17 mouse cellular contexts compared by ENCODE assay signal in the genomic region with DNA sequence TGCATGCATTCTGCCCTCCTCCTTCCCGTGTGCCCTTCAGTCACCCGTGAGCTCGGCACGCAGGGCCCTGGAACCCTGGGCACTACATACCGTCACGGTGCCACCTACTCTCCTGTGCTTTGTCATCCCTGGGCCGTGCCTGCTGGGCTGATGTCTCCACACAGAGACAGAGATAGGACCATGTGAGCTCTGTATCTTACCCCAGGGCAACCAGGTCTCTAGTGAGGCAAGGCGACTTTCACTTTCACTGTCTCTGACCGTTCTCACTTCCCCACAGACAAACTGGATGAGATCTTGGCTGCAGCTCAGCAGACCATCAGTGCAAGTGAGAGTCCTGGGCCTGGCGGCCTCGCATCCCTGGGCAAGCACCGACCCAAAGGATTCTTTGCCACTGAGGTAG. TPM values are rescaled to one million over a fixed set of nuclear protein-coding genes. Genes with fewer than 3 reads are reported as not detected.
DNase-seq lines count a peak whose midpoint lies in the region; TF ChIP-seq lines count a peak whose summit lies in the region.
"Had no signal": no experiment of that assay in that cellular context is flagged by ENCODE, and none has a peak within 500 bp of the region (broad histone marks: within the 10 kb centered on the region; RNA-seq: fewer than 3 reads in every experiment).

No protein-coding gene starts in this region.

- H3K27ac ChIP-seq in thymus, adult 2 months (ENCODE audit: control insufficient read depth, insufficient read depth, low read length): no peak overlapping the region
- no peak overlapping the region for H3K27ac ChIP-seq in macrophage
- H3K27ac ChIP-seq: embryonic facial prominence, embryonic 12.5 days; forebrain, embryonic 13.5 days; intestine, embryonic 15.5 days; liver, embryonic 12.5 days; midbrain, embryonic 10.5 days had no signal

- TF ChIP-seq POLR2A in thymus, adult 2 months (IDR thresholded peaks at IDR 0.05; ENCODE audit: control insufficient read depth, extremely low read depth, insufficient read depth, low read length, poor library complexity): no peak

- H3K4me3 ChIP-seq in thymus, adult 2 months (ENCODE audit: control insufficient read depth, insufficient read depth, low read length): peak overlapping the region; percentile 22; the same call in 1 of the 2 replicates
- H3K4me3 ChIP-seq in macrophage (ENCODE audit: inconsistent target): peak overlapping the region; percentile 24
- H3K4me3 ChIP-seq: embryonic facial prominence, embryonic 12.5 days; forebrain, embryonic 13.5 days; intestine, embryonic 15.5 days; liver, embryonic 12.5 days; midbrain, embryonic 10.5 days had no signal

- H3K4me1 ChIP-seq in thymus, adult 2 months (replicated peaks; ENCODE audit: control insufficient read depth, insufficient read depth, low read length): no peaks in the 10 kb centered on the region
- H3K4me1 ChIP-seq: forebrain, embryonic 13.5 days; intestine, embryonic 15.5 days; liver, embryonic 12.5 days had no signal

- 18% methylated on average over 12 of the region's 12 CpGs for WGBS in thymus, adult 2 months
- WGBS in macrophage (ENCODE audit: missing documents): 11% methylated on average over 10 of the region's 12 CpGs

- no peak for TF ChIP-seq CTCF in thymus, adult 2 months (IDR thresholded peaks at IDR 0.05; ENCODE audit: borderline replicate concordance, control insufficient read depth, extremely low read depth, insufficient read depth, low read length, poor library complexity)

- H3K79me2 ChIP-seq in macrophage (ENCODE audit: inconsistent target): no peaks in the 10 kb centered on the region

- H3K36me3 ChIP-seq in thymus, adult 2 months (ENCODE audit: control insufficient read depth, insufficient read depth, low read length): no peaks in the 10 kb centered on the region
- H3K36me3 ChIP-seq in macrophage (ENCODE audit: inconsistent target): no peaks in the 10 kb centered on the region
- no peaks in the 10 kb centered on the region for H3K36me3 ChIP-seq in splenic B cell, adult 2 months (ENCODE audit: control insufficient read depth, insufficient read depth, low read length, poor library complexity, severe bottlenecking)
- H3K36me3 ChIP-seq: embryonic facial prominence, embryonic 12.5 days; intestine, embryonic 15.5 days; liver, embryonic 12.5 days had no signal

- intact Hi-C loops in heart, postnatal 25 days (cut with DNase I): no loop called here

- peak; percentile 92 for DNase-seq in heart, adult 11 months
- no peak for DNase-seq in heart, postnatal 25 days (ENCODE audit: low spot score)
- no peak for DNase-seq in thymus, adult 2 months
- no peak for DNase-seq in thymus, postnatal 36 days
- DNase-seq in splenic B cell, adult 2 months (ENCODE audit: low read depth, low spot score): peak; percentile 84
- DNase-seq in right cerebral cortex, postnatal 36 days (ENCODE audit: low spot score in 2 of 2): no peak
- no peak for DNase-seq in cerebellum, postnatal 14 days
- DNase-seq: cerebellum, adult 9-11 months; gastrocnemius, postnatal 14 days; kidney, postnatal 14 days had no signal

- H3K27me3 ChIP-seq in thymus, adult 2 months (ENCODE audit: control insufficient read depth, insufficient read depth, low read length): no peaks in the 10 kb centered on the region
- no peaks in the 10 kb centered on the region for H3K27me3 ChIP-seq in splenic B cell, adult 2 months (ENCODE audit: control insufficient read depth, insufficient read depth, low read length, poor library complexity, severe bottlenecking)

RNA-seq across cellular contexts. Expression of gene Shank1, which starts 34.6 kb away (rescaled TPM):
- total RNA-seq in heart, postnatal 25 days (2021): 1 to 10 TPM; 1.6 to 2.0 TPM
- 1.1 and 1.9 TPM in 2 replicates for polyA plus RNA-seq in thymus, adult 2 months (2012; rRNA removed)
- 1 to 10 TPM in 22 of 26 experiments, under 1 TPM in 4; 0.52 to 2.7 (median 1.2) TPM for total RNA-seq in macrophage (2018; cell fraction: chromatin; rRNA removed)
- total RNA-seq in macrophage (2018; cell fraction: cytosol; rRNA removed): under 1 TPM in 24 of 26 experiments, not detected in 2; under 0.01 to 0.24 (median 0.06) TPM
- 1 to 10 TPM in 2 of 26 experiments, under 1 TPM in 24; 0.19 to 1.6 (median 0.51) TPM for total RNA-seq in macrophage (2018; cell fraction: nucleus; rRNA removed)
- polyA plus RNA-seq in macrophage (2018): 0.02 TPM in 1 of 3 replicates, not detected in the others

RNA-seq across cellular contexts. Expression of gene Clec11a, which starts 37.9 kb away (rescaled TPM):
- total RNA-seq in heart, postnatal 25 days (2021): 1 to 10 TPM in 1 of 2 experiments, under 1 TPM in 1; 0.87 to 1.0 TPM
- polyA plus RNA-seq in thymus, adult 2 months (2012; rRNA removed): 2.3 and 3.1 TPM in 2 replicates
- 1 to 10 TPM in 2 of 26 experiments, under 1 TPM in 17, not detected in 7; 0.21 to 4.1 (median 0.32) TPM for total RNA-seq in macrophage (2018; cell fraction: chromatin; rRNA removed)
- total RNA-seq in macrophage (2018; cell fraction: cytosol; rRNA removed): under 1 TPM in 20 of 26 experiments, not detected in 6; 0.04 to 0.19 (median 0.07) TPM
- 1 to 10 TPM in 4 of 26 experiments, under 1 TPM in 13, not detected in 9; 0.17 to 2.4 (median 0.81) TPM for total RNA-seq in macrophage (2018; cell fraction: nucleus; rRNA removed)
- 0.06 to 0.12 TPM (median 0.09 TPM) in 3 replicates for polyA plus RNA-seq in macrophage (2018)

RNA-seq across cellular contexts. Expression of gene Syt3, which starts 39.3 kb away (rescaled TPM):
- 1 to 10 TPM; 1.3 to 2.2 TPM for total RNA-seq in heart, postnatal 25 days (2021)
- polyA plus RNA-seq in thymus, adult 2 months (2012; rRNA removed): 2.5 and 2.7 TPM in 2 replicates
- total RNA-seq in macrophage (2018; cell fraction: chromatin; rRNA removed): under 1 TPM in 3 of 26 experiments, not detected in 23; 0.33 to 0.81 (median 0.44) TPM
- under 1 TPM in 9 of 26 experiments, not detected in 17; 0.03 to 0.42 (median 0.07) TPM for total RNA-seq in macrophage (2018; cell fraction: cytosol; rRNA removed)
- total RNA-seq in macrophage (2018; cell fraction: nucleus; rRNA removed): under 1 TPM in 2 of 26 experiments, not detected in 24; 0.22 to 0.24 TPM
- 0.11 TPM in 1 of 3 replicates, not detected in the others for polyA plus RNA-seq in macrophage (2018)
- polyA plus RNA-seq: C2C12 had no signal

RNA-seq across cellular contexts. Expression of gene 1700008O03Rik, which starts 41.0 kb away (rescaled TPM):
- under 1 TPM; 0.28 to 0.62 TPM for total RNA-seq in heart, postnatal 25 days (2021)
- 1.8 and 2.1 TPM in 2 replicates for polyA plus RNA-seq in thymus, adult 2 months (2012; rRNA removed)
- total RNA-seq in macrophage (2018; cell fraction: chromatin; rRNA removed): 1 to 10 TPM in 2 of 26 experiments, not detected in 24; 1.2 to 1.4 TPM
- under 1 TPM in 10 of 26 experiments, not detected in 16; 0.14 to 0.77 (median 0.20) TPM for total RNA-seq in macrophage (2018; cell fraction: cytosol; rRNA removed)
- 1 to 10 TPM in 2 of 26 experiments, under 1 TPM in 5, not detected in 19; 0.49 to 1.7 (median 0.72) TPM for total RNA-seq in macrophage (2018; cell fraction: nucleus; rRNA removed)
- polyA plus RNA-seq in macrophage (2018): 0.16 TPM in 1 of 3 replicates, not detected in the others
- total RNA-seq: gastrocnemius, postnatal 14 days had no signal

Comparison
In these comparisons a context has a peak if more than half of its experiments do, and no peak if none do; other contexts are left out.
1. DNase-seq: peak in heart, adult 11 months (single experiment) and splenic B cell, adult 2 months (single experiment); none in heart, postnatal 25 days (single experiment), thymus, adult 2 months (single experiment), thymus, postnatal 36 days (0 of 2), right cerebral cortex, postnatal 36 days (0 of 2) and cerebellum, postnatal 14 days (0 of 2).